Mouse (Mus musculus) B cell, adult 2 months (primary cell): ENCODE results near the gene Gm7138.
A peak's percentile ranks its signal among the peaks of the same experiment; 100 is the strongest.
"Not testable (repeated sequence)": the region's sequence is repeated elsewhere in the genome, so short reads cannot be mapped to it uniquely, and the experiment has no call there.

ENCODE experiments used
- DNase-seq, 2 experiments: peaks; one replicate each; pipeline ENCODE4 v3.0.0; 2022

Gm7138 gene

GRCm38 (mm10) chr10:77741924-77742688 is 34.6 kb downstream of the Gm7138 start, which contains the start of gene Gm18596:
Gm18596 (minus strand) TSS chr10:77742638.
- DNase-seq, result not testable (repeated sequence)

GRCm38 (mm10) chr10:77738929-77739328 is 37.8 kb downstream of the Gm7138 start:
- no peak for DNase-seq

GRCm38 (mm10) chr10:77735928-77736327 is 40.8 kb downstream of the Gm7138 start:
- no peak for DNase-seq

GRCm38 (mm10) chr10:77729241-77729640 is 47.5 kb downstream of the Gm7138 start:
- peak; percentile 35 to 40 for DNase-seq

GRCm38 (mm10) chr10:77728280-77728679 is 48.5 kb downstream of the Gm7138 start:
- DNase-seq, result no peak
